Mouse (Mus musculus) limb, embryonic 14.5 days (tissue): Measurements from ENCODE around the gene Foxn1. TPM values are rescaled to one million over a fixed set of nuclear protein-coding genes. Genes with fewer than 3 reads are reported as not detected.

ENCODE experiments used
- ATAC-seq: fragments of 200-750 bp; cut with Nextera tagmentation; 2 replicates; pipeline ENCODE4 v1.8.0; 2017; ENCODE audit warnings: low read depth, moderate number of reproducible peaks, moderate TSS enrichment; ENCODE audit not compliant: low FRiP score
- DNase-seq: peaks from one replicate; pipeline ENCODE4 v3.0.0-alpha.2; 2015; ENCODE audit warnings: low spot score
- H3K27ac ChIP-seq: fragments of 300-500 bp; sonication (generic); replicated peaks from 2 replicates; pipeline ENCODE4 v1.5.1; 2014; ENCODE audit warnings: low read depth, mild to moderate bottlenecking, low read length, moderate library complexity, mixed read lengths
- H3K27me3 ChIP-seq: fragments of 300-500 bp; sonication (generic); 2 replicates; pipeline ENCODE4 v1.6.1; 2014; ENCODE audit warnings: low read length, mixed read lengths; ENCODE audit not compliant: control insufficient read depth, insufficient read depth
- H3K36me3 ChIP-seq: fragments of 300-500 bp; sonication (generic); 2 replicates; pipeline ENCODE4 v1.6.1; 2014; ENCODE audit warnings: mild to moderate bottlenecking, low read length, moderate library complexity, mixed read lengths; ENCODE audit not compliant: control insufficient read depth, insufficient read depth
- H3K4me1 ChIP-seq: fragments of 300-500 bp; sonication (generic); 2 replicates; pipeline ENCODE4 v1.6.1; 2014; ENCODE audit warnings: antibody characterized with exemption, low read length, mixed read lengths; ENCODE audit not compliant: control insufficient read depth, insufficient read depth
- H3K4me2 ChIP-seq: fragments of 300-500 bp; sonication (generic); replicated peaks from 2 replicates; pipeline ENCODE4 v1.6.1; 2014; ENCODE audit warnings: low read depth, mild to moderate bottlenecking, low read length, moderate library complexity; ENCODE audit not compliant: severe bottlenecking
- H3K4me3 ChIP-seq: fragments of 300-500 bp; sonication (generic); replicated peaks from 2 replicates; pipeline ENCODE4 v1.5.1; 2014; ENCODE audit warnings: low read length
- H3K9ac ChIP-seq: fragments of 300-500 bp; sonication (generic); 2 replicates; pipeline ENCODE4 v1.6.1; 2014; ENCODE audit warnings: mild to moderate bottlenecking, low read depth, low read length, moderate library complexity; ENCODE audit not compliant: severe bottlenecking
- H3K9me3 ChIP-seq: fragments of 300-500 bp; sonication (generic); 2 replicates; pipeline ENCODE4 v1.6.1; 2016; ENCODE audit warnings: low read length; ENCODE audit not compliant: control insufficient read depth
- POLR2A ChIP-seq: fragments of 200-500 bp; IDR thresholded peaks from 2 replicates; pipeline ENCODE4 v1.8.0; 2012; ENCODE audit warnings: inconsistent platforms, mild to moderate bottlenecking, moderate library complexity, borderline replicate concordance; ENCODE audit not compliant: insufficient read depth, insufficient read length; ENCODE audit errors: extremely low read depth
- WGBS: fragments of 180-500 bp; shearing (Covaris S2); extraction: QIAGEN DNeasy Blood & Tissue Kit; methylation state at CpG from one replicate; pipeline ENCODE4 v1.1.7; 2014; 5-methylcytosine and 5-hydroxymethylcytosine counted together
- polyA plus RNA-seq, 2 experiments: library from polyadenylated mRNA; depleted of rRNA in 1 of 2; stranded (reverse) in 1 of 2; unstranded in 1 of 2; fragments of >200 nt; fragmentation: Nextera tagmentation in 1 of 2; extraction: Ambion mirVana in 1 of 2; gene quantifications; 2 replicates each; pipeline versions ENCODE4 v1.2.1 to v1.2.3; 2012 to 2014

The Foxn1 gene
- polyA plus RNA-seq, 2 experiments = 0.96 to 1.9 TPM

DNA sequence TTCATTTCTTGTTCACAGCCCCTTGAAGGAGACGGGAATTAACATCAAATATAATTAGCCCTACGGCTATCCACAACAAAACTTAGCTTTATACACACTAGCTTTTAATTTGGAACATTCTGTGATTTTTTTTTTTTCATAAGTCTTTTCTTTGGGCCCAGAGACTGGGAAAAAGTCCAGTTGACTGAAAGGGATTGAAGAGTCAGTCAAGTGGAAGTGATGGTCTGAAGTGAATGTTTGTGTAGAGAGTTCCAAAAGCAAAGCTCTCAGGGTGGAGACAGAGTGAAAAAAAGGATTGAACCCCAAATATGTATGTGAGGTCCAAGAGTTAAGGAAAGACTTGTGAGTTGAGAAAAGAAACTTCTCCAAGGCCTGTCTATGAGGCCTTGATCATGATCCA is 67.9 kb downstream of the Foxn1 start:
- peaks cover 14% of the 10 kb centered on the region for H3K4me1 ChIP-seq
- H3K36me3 ChIP-seq = peaks cover 80% of the 10 kb centered on the region
- no peak overlapping the region for H3K9ac ChIP-seq
- no peak for DNase-seq
- H3K9me3 ChIP-seq = no peaks in the 10 kb centered on the region
- no peak for TF ChIP-seq POLR2A
- no peak for ATAC-seq
- H3K4me2 ChIP-seq = no peak overlapping the region
- no peaks in the 10 kb centered on the region for H3K27me3 ChIP-seq
- H3K4me3 ChIP-seq = no peak overlapping the region
- no peak overlapping the region for H3K27ac ChIP-seq
- WGBS = 91% methylated on average over 2 of the region's 2 CpGs

GRCm38 (mm10) chr11:78313662-78314061 is 72.7 kb downstream of the Foxn1 start:
- no peak for TF ChIP-seq POLR2A
- Histone ChIP-seq H3K9ac (no peak overlapping the region), H3K4me1 (no peaks in the 10 kb centered on the region), H3K27ac (no peak overlapping the region), H3K27me3 (no peaks in the 10 kb centered on the region), H3K9me3 (no peaks in the 10 kb centered on the region), H3K36me3 (peaks cover 80% of the 10 kb centered on the region), H3K4me3 (no peak overlapping the region), H3K4me2 (no peak overlapping the region)
- DNase-seq (no peak), ATAC-seq (no peak)
- 94% methylated on average over 2 of the region's 2 CpGs for WGBS

- Histone ChIP-seq H3K9ac (no peak overlapping the region), H3K36me3 (peaks cover 69% of the 10 kb centered on the region), H3K4me3 (no peak overlapping the region), H3K9me3 (no peaks in the 10 kb centered on the region), H3K4me1 (no peaks in the 10 kb centered on the region), H3K4me2 (no peak overlapping the region), H3K27ac (no peak overlapping the region), H3K27me3 (no peaks in the 10 kb centered on the region)
- ATAC-seq = no peak
- WGBS = 91% methylated on average over 8 of the region's 8 CpGs
- no peak for DNase-seq
- TF ChIP-seq POLR2A = no peak
Measured at GRCm38 (mm10) chr11:78310861-78311511, 75.4 kb downstream of the Foxn1 start.

Other genes starting within 250 kb of the Foxn1 start
- gene Traf4, start 221.0 kb downstream of the Foxn1 start, polyA plus RNA-seq (2012; rRNA removed) = 159 and 212 TPM in 2 replicates
- 59.0 and 67.7 TPM in 2 replicates for gene Traf4, start 221.0 kb downstream of the Foxn1 start, polyA plus RNA-seq (2014; fragmentation: Nextera tagmentation; extraction: Ambion mirVana)
- 38.3 and 46.4 TPM in 2 replicates for gene Nek8, start 209.9 kb downstream of the Foxn1 start, polyA plus RNA-seq (2012; rRNA removed)
- 11.9 and 17.2 TPM in 2 replicates for gene Nek8, start 209.9 kb downstream of the Foxn1 start, polyA plus RNA-seq (2014; fragmentation: Nextera tagmentation; extraction: Ambion mirVana)
- 43.3 and 48.4 TPM in 2 replicates for gene Tlcd1, start 209.8 kb downstream of the Foxn1 start, polyA plus RNA-seq (2012; rRNA removed)
- 19.4 and 21.4 TPM in 2 replicates for gene Tlcd1, start 209.8 kb downstream of the Foxn1 start, polyA plus RNA-seq (2014; fragmentation: Nextera tagmentation; extraction: Ambion mirVana)
- gene Rpl23a, start 203.0 kb downstream of the Foxn1 start, polyA plus RNA-seq (2012; rRNA removed) = 1,666 and 3,231 TPM in 2 replicates
- gene Rpl23a, start 203.0 kb downstream of the Foxn1 start, polyA plus RNA-seq (2014; fragmentation: Nextera tagmentation; extraction: Ambion mirVana) = 1,710 and 1,819 TPM in 2 replicates
- gene Rab34, start 198.1 kb downstream of the Foxn1 start, polyA plus RNA-seq (2012; rRNA removed) = 163 and 228 TPM in 2 replicates
- 171 and 181 TPM in 2 replicates for gene Rab34, start 198.1 kb downstream of the Foxn1 start, polyA plus RNA-seq (2014; fragmentation: Nextera tagmentation; extraction: Ambion mirVana)
- gene Proca1, start 193.2 kb downstream of the Foxn1 start, polyA plus RNA-seq (2012; rRNA removed) = 1.7 and 1.9 TPM in 2 replicates
- gene Proca1, start 193.2 kb downstream of the Foxn1 start, polyA plus RNA-seq (2014; fragmentation: Nextera tagmentation; extraction: Ambion mirVana) = 2.1 and 3.2 TPM in 2 replicates
- gene Sdf2, start 140.8 kb downstream of the Foxn1 start, polyA plus RNA-seq (2012; rRNA removed) = 125 and 140 TPM in 2 replicates
- 93.8 and 107 TPM in 2 replicates for gene Sdf2, start 140.8 kb downstream of the Foxn1 start, polyA plus RNA-seq (2014; fragmentation: Nextera tagmentation; extraction: Ambion mirVana)
- gene Supt6, start 140.6 kb downstream of the Foxn1 start, polyA plus RNA-seq (2012; rRNA removed) = 30.6 and 31.4 TPM in 2 replicates
- gene Supt6, start 140.6 kb downstream of the Foxn1 start, polyA plus RNA-seq (2014; fragmentation: Nextera tagmentation; extraction: Ambion mirVana) = 27.7 and 30.8 TPM in 2 replicates
- 58.7 and 61.7 TPM in 2 replicates for gene 2610507B11Rik, start 124.8 kb downstream of the Foxn1 start, polyA plus RNA-seq (2012; rRNA removed)
- gene 2610507B11Rik, start 124.8 kb downstream of the Foxn1 start, polyA plus RNA-seq (2014; fragmentation: Nextera tagmentation; extraction: Ambion mirVana) = 72.6 and 82.1 TPM in 2 replicates
- 0.40 and 0.58 TPM in 2 replicates for gene BC030499, start 95.7 kb downstream of the Foxn1 start, polyA plus RNA-seq (2012; rRNA removed)
- 0.21 and 0.23 TPM in 2 replicates for gene BC030499, start 95.7 kb downstream of the Foxn1 start, polyA plus RNA-seq (2014; fragmentation: Nextera tagmentation; extraction: Ambion mirVana)
- 56.6 and 57.3 TPM in 2 replicates for gene Spag5, start 85.0 kb downstream of the Foxn1 start, polyA plus RNA-seq (2012; rRNA removed)
- 28.7 and 31.2 TPM in 2 replicates for gene Spag5, start 85.0 kb downstream of the Foxn1 start, polyA plus RNA-seq (2014; fragmentation: Nextera tagmentation; extraction: Ambion mirVana)
- gene Aldoc, start 63.6 kb downstream of the Foxn1 start, polyA plus RNA-seq (2012; rRNA removed) = 9.2 and 11.9 TPM in 2 replicates
- gene Aldoc, start 63.6 kb downstream of the Foxn1 start, polyA plus RNA-seq (2014; fragmentation: Nextera tagmentation; extraction: Ambion mirVana) = 8.3 and 11.3 TPM in 2 replicates
- gene Pigs, start 58.1 kb downstream of the Foxn1 start, polyA plus RNA-seq (2012; rRNA removed) = 95.5 and 135 TPM in 2 replicates
- gene Pigs, start 58.1 kb downstream of the Foxn1 start, polyA plus RNA-seq (2014; fragmentation: Nextera tagmentation; extraction: Ambion mirVana) = 79.7 and 88.4 TPM in 2 replicates
- 114 and 143 TPM in 2 replicates for gene Unc119, start 43.1 kb downstream of the Foxn1 start, polyA plus RNA-seq (2012; rRNA removed)
- gene Unc119, start 43.1 kb downstream of the Foxn1 start, polyA plus RNA-seq (2014; fragmentation: Nextera tagmentation; extraction: Ambion mirVana) = 55.7 and 66.9 TPM in 2 replicates
- 0.03 TPM in 1 of 2 replicates, not detected in the other for gene Slc13a2, start 35.7 kb upstream of the Foxn1 start, polyA plus RNA-seq (2012; rRNA removed)
- gene Slc13a2, start 35.7 kb upstream of the Foxn1 start, polyA plus RNA-seq (2014; fragmentation: Nextera tagmentation; extraction: Ambion mirVana) = 0.10 TPM in 1 of 2 replicates, not detected in the other
- gene Slc46a1, start 79.1 kb upstream of the Foxn1 start, polyA plus RNA-seq (2012; rRNA removed) = 14.8 and 20.9 TPM in 2 replicates
- gene Slc46a1, start 79.1 kb upstream of the Foxn1 start, polyA plus RNA-seq (2014; fragmentation: Nextera tagmentation; extraction: Ambion mirVana) = 19.9 and 20.3 TPM in 2 replicates
- gene Sarm1, start 111.2 kb upstream of the Foxn1 start, polyA plus RNA-seq (2012; rRNA removed) = 2.1 TPM in 2 replicates
- 1.7 and 2.6 TPM in 2 replicates for gene Sarm1, start 111.2 kb upstream of the Foxn1 start, polyA plus RNA-seq (2014; fragmentation: Nextera tagmentation; extraction: Ambion mirVana)
- gene Vtn, start 112.5 kb upstream of the Foxn1 start, polyA plus RNA-seq (2012; rRNA removed) = 1.3 and 1.5 TPM in 2 replicates
- 0.41 and 0.43 TPM in 2 replicates for gene Vtn, start 112.5 kb upstream of the Foxn1 start, polyA plus RNA-seq (2014; fragmentation: Nextera tagmentation; extraction: Ambion mirVana)
- gene Sebox, start 116.9 kb upstream of the Foxn1 start, polyA plus RNA-seq (2012; rRNA removed) = not detected in 2 replicates
- not detected in 2 replicates for gene Sebox, start 116.9 kb upstream of the Foxn1 start, polyA plus RNA-seq (2014; fragmentation: Nextera tagmentation; extraction: Ambion mirVana)
- 30.2 and 39.8 TPM in 2 replicates for gene Tmem199, start 125.6 kb upstream of the Foxn1 start, polyA plus RNA-seq (2012; rRNA removed)
- gene Tmem199, start 125.6 kb upstream of the Foxn1 start, polyA plus RNA-seq (2014; fragmentation: Nextera tagmentation; extraction: Ambion mirVana) = 39.7 and 40.1 TPM in 2 replicates
- gene Poldip2, start 125.6 kb upstream of the Foxn1 start, polyA plus RNA-seq (2012; rRNA removed) = 110 and 111 TPM in 2 replicates
- gene Poldip2, start 125.6 kb upstream of the Foxn1 start, polyA plus RNA-seq (2014; fragmentation: Nextera tagmentation; extraction: Ambion mirVana) = 164 and 166 TPM in 2 replicates
- 55.7 and 58.5 TPM in 2 replicates for gene Tnfaip1, start 149.8 kb upstream of the Foxn1 start, polyA plus RNA-seq (2012; rRNA removed)
- 83.4 and 87.0 TPM in 2 replicates for gene Tnfaip1, start 149.8 kb upstream of the Foxn1 start, polyA plus RNA-seq (2014; fragmentation: Nextera tagmentation; extraction: Ambion mirVana)
- gene Ift20, start 149.8 kb upstream of the Foxn1 start, polyA plus RNA-seq (2012; rRNA removed) = 105 and 133 TPM in 2 replicates
- 176 and 185 TPM in 2 replicates for gene Ift20, start 149.8 kb upstream of the Foxn1 start, polyA plus RNA-seq (2014; fragmentation: Nextera tagmentation; extraction: Ambion mirVana)
- 42.6 and 44.5 TPM in 2 replicates for gene Tmem97, start 164.2 kb upstream of the Foxn1 start, polyA plus RNA-seq (2012; rRNA removed)
- gene Tmem97, start 164.2 kb upstream of the Foxn1 start, polyA plus RNA-seq (2014; fragmentation: Nextera tagmentation; extraction: Ambion mirVana) = 82.9 and 103 TPM in 2 replicates